Mouse (Mus musculus): ENCODE data around the gene Adgrb3. TPM values are rescaled to one million over a fixed set of nuclear protein-coding genes. Genes with fewer than 3 reads are reported as not detected.

Adgrb3 gene
- polyA plus RNA-seq, 1 experiment from 2014 or later: 0.89 TPM

DNA sequence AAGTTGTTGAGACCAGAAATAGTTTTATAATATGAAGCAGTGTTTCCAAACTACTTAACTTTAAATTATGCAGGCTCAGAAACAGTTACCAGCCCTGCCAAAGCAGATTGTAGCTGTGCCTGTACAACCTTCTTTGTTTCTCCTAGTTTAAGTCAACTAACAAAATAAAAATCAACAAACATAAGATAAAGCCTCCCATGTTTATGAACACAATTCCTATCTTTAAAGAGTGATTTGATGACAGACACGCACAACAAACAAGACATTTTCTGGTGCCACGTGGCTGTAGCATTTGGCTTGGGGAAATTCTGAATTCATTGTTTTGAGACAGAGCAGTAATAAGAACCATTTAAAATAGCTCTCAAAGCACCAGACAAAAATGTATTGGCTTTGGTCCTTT, 60.5 kb downstream of the Adgrb3 start:
- no peaks in the 10 kb centered on the region for H3K27me3 ChIP-seq (ENCODE audit: control insufficient read depth, insufficient read depth, low read length)
- no peak overlapping the region for H3K27ac ChIP-seq (ENCODE audit: low read depth, low read length)
- no peak overlapping the region for H3K9ac ChIP-seq (ENCODE audit: low read depth, low read length)
- no peaks in the 10 kb centered on the region for H3K36me3 ChIP-seq (ENCODE audit: control insufficient read depth, insufficient read depth, low read length)
- no peak overlapping the region for H3K4me2 ChIP-seq
- no peaks in the 10 kb centered on the region for H3K4me1 ChIP-seq (ENCODE audit: control insufficient read depth, insufficient read depth, low read length)
- H3K4me3 ChIP-seq (ENCODE audit: low read depth, low read length): no peak overlapping the region
- 62% methylated on average over 2 of the region's 2 CpGs for WGBS (ENCODE audit: insufficient replicate concordance)
- ATAC-seq (replicated peaks; ENCODE audit: insufficient number of reproducible peaks, low FRiP score, low TSS enrichment): no peak
- H3K9me3 ChIP-seq (replicated peaks; ENCODE audit: control insufficient read depth, low read length): no peaks in the 10 kb centered on the region

DNA sequence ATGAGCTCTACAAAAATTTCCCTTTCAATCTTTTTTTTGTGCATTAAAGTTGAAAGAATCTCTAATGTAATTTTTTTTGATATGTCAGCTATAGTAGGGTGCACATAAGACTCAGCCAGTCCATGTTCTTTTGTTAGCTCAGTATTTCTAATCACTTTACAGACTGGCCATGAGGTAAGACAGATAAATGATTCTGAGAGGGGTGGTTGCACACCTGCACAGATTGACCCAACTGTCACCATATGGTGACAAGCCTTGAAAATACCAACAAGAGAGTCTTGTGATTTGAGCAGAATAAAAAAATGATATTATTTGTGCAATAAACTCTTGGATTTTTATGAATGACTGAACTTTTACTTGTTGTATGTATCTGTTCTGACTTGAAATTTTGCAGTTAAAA, 74.2 kb downstream of the Adgrb3 start:
- no peak overlapping the region for H3K27ac ChIP-seq (ENCODE audit: low read depth, low read length)
- no peak for ATAC-seq (replicated peaks; ENCODE audit: insufficient number of reproducible peaks, low FRiP score, low TSS enrichment)
- no peak overlapping the region for H3K4me3 ChIP-seq (ENCODE audit: low read depth, low read length)
- H3K4me2 ChIP-seq: no peak overlapping the region
- no peak overlapping the region for H3K9ac ChIP-seq (ENCODE audit: low read depth, low read length)
- H3K27me3 ChIP-seq (ENCODE audit: control insufficient read depth, insufficient read depth, low read length): no peaks in the 10 kb centered on the region
- H3K9me3 ChIP-seq (replicated peaks; ENCODE audit: control insufficient read depth, low read length): no peaks in the 10 kb centered on the region
- H3K4me1 ChIP-seq (ENCODE audit: control insufficient read depth, insufficient read depth, low read length): no peaks in the 10 kb centered on the region
- no peaks in the 10 kb centered on the region for H3K36me3 ChIP-seq (ENCODE audit: control insufficient read depth, insufficient read depth, low read length)

DNA sequence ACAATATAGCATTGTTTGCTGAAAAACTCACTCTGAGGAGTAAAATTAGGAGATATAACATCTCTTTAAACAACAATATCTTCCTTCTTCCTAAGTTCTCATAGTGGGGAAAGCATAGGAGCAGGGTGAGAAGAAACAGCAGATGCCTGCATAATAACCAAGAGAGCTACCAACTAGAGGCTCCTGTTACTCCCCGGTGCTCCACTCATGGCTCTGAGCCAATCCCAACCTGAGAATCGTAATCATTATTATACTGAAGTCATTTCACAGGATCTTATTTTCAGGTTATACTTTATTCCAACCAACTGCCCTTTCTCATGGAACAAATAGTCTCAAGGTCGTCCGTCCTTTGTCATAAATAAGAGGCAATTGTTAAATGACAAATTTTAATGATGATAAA, 75.0 kb downstream of the Adgrb3 start:
- no peak overlapping the region for H3K4me3 ChIP-seq (ENCODE audit: low read depth, low read length)
- no peak overlapping the region for H3K4me2 ChIP-seq
- H3K27ac ChIP-seq (ENCODE audit: low read depth, low read length): no peak overlapping the region
- H3K27me3 ChIP-seq (ENCODE audit: control insufficient read depth, insufficient read depth, low read length): no peaks in the 10 kb centered on the region
- no peaks in the 10 kb centered on the region for H3K4me1 ChIP-seq (ENCODE audit: control insufficient read depth, insufficient read depth, low read length)
- WGBS (ENCODE audit: insufficient replicate concordance): 81% methylated on average over 4 of the region's 4 CpGs
- no peak overlapping the region for H3K9ac ChIP-seq (ENCODE audit: low read depth, low read length)
- H3K9me3 ChIP-seq (replicated peaks; ENCODE audit: control insufficient read depth, low read length): no peaks in the 10 kb centered on the region
- ATAC-seq (replicated peaks; ENCODE audit: insufficient number of reproducible peaks, low FRiP score, low TSS enrichment): no peak
- H3K36me3 ChIP-seq (ENCODE audit: control insufficient read depth, insufficient read depth, low read length): no peaks in the 10 kb centered on the region

DNA sequence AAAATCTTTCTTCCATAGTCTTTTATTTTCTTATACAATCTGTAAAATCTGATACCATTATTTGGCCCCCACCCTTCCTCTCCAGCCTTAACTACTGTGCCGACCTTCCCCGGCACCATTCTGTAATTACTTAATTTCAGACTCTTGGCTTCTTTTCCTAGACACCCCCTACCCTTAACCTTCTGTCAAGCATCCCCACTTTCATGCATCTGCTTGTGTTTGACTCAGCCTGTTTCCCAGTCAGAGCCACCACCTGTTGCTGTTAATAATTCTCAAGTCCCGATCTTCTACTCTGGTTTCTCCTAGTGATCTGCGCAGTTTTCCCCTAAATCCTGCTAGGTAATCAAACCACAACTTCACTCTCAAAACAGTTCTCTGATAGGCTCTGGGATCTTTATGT, 83.9 kb downstream of the Adgrb3 start:
- Histone ChIP-seq H3K4me3 (ENCODE audit: low read depth, low read length) (no peak overlapping the region), H3K27ac (ENCODE audit: low read depth, low read length) (no peak overlapping the region), H3K4me1 (ENCODE audit: control insufficient read depth, insufficient read depth, low read length) (no peaks in the 10 kb centered on the region), H3K9ac (ENCODE audit: low read depth, low read length) (no peak overlapping the region), H3K9me3 (replicated peaks; ENCODE audit: control insufficient read depth, low read length) (no peaks in the 10 kb centered on the region), H3K27me3 (ENCODE audit: control insufficient read depth, insufficient read depth, low read length) (no peaks in the 10 kb centered on the region), H3K4me2 (no peak overlapping the region), H3K36me3 (ENCODE audit: control insufficient read depth, insufficient read depth, low read length) (no peaks in the 10 kb centered on the region)
- 89% methylated on average over 4 of the region's 4 CpGs for WGBS (ENCODE audit: insufficient replicate concordance)
- no peak for ATAC-seq (replicated peaks; ENCODE audit: insufficient number of reproducible peaks, low FRiP score, low TSS enrichment)

DNA sequence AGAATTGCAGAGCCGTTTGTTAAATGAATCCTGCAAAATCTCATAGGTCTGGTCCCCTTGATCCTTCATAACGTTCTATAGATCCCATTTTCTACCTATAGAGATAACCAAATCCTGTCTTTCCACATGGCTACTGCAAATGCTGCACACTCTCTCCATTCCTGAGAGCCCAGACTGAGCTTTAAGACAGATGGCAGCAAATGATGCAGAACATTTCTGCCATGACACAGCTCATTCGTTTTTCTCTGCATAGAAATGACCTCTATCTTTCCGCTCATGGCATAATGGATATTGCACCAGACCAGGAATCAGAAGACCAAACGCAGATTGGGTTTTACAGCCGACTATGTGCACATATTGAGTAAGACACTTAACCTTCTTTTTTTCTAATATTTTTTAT, 84.8 kb downstream of the Adgrb3 start:
- WGBS (ENCODE audit: insufficient replicate concordance): 75% methylated on average over 6 of the region's 6 CpGs
- no peak overlapping the region for H3K4me2 ChIP-seq
- ATAC-seq (replicated peaks; ENCODE audit: insufficient number of reproducible peaks, low FRiP score, low TSS enrichment): no peak
- no peaks in the 10 kb centered on the region for H3K36me3 ChIP-seq (ENCODE audit: control insufficient read depth, insufficient read depth, low read length)
- H3K27me3 ChIP-seq (ENCODE audit: control insufficient read depth, insufficient read depth, low read length): no peaks in the 10 kb centered on the region
- no peaks in the 10 kb centered on the region for H3K9me3 ChIP-seq (replicated peaks; ENCODE audit: control insufficient read depth, low read length)
- H3K4me1 ChIP-seq (ENCODE audit: control insufficient read depth, insufficient read depth, low read length): no peaks in the 10 kb centered on the region
- H3K27ac ChIP-seq (ENCODE audit: low read depth, low read length): no peak overlapping the region
- H3K9ac ChIP-seq (ENCODE audit: low read depth, low read length): no peak overlapping the region
- no peak overlapping the region for H3K4me3 ChIP-seq (ENCODE audit: low read depth, low read length)

DNA sequence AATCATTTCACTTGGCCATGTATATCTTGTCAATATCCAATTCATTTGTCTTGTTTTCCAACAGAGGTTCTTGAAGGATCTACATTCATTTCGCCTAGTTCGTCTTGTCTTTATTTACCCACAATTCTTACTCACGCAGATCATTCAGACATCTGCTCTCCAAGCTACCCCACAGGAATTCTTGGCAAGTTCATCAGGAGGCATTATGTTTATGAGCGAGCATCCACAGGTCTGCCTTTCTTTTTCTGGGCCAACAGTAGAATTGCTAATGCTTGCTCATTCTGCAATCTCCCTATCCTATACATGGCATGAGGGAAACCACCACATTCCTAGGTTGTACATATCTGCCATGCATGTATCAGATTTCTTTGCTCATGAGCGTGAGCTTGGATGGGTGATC, 99.7 kb downstream of the Adgrb3 start:
- no peaks in the 10 kb centered on the region for H3K4me1 ChIP-seq (ENCODE audit: control insufficient read depth, insufficient read depth, low read length)
- H3K36me3 ChIP-seq (ENCODE audit: control insufficient read depth, insufficient read depth, low read length): no peaks in the 10 kb centered on the region
- H3K27me3 ChIP-seq (ENCODE audit: control insufficient read depth, insufficient read depth, low read length): no peaks in the 10 kb centered on the region
- WGBS (ENCODE audit: insufficient replicate concordance): 85% methylated on average over 5 of the region's 5 CpGs
- no peak for ATAC-seq (replicated peaks; ENCODE audit: insufficient number of reproducible peaks, low FRiP score, low TSS enrichment)
- no peak overlapping the region for H3K4me2 ChIP-seq
- H3K4me3 ChIP-seq (ENCODE audit: low read depth, low read length): no peak overlapping the region
- H3K27ac ChIP-seq (ENCODE audit: low read depth, low read length): no peak overlapping the region
- H3K9ac ChIP-seq (ENCODE audit: low read depth, low read length): no peak overlapping the region
- no peaks in the 10 kb centered on the region for H3K9me3 ChIP-seq (replicated peaks; ENCODE audit: control insufficient read depth, low read length)

DNA sequence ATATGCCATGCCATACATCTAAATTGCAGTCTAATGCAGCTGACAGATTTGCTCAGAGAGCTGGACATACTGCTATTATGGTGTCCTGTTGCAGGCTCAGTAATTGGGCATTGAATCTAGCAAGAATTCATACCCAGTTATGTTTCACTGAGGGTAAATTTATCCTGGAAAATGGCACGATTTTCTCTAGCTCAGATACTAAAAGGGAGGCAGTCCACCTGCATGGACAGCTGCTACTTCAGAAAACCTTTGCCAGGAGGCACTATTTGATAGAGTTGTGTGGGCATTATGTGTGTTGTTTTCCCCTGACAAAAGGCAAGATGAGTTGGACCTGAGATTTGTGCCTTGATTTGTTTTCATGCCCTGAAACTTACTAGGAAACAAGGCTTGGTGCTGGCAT, 118.0 kb downstream of the Adgrb3 start:
- Histone ChIP-seq H3K27me3 (ENCODE audit: control insufficient read depth, insufficient read depth, low read length) (no peaks in the 10 kb centered on the region), H3K27ac (ENCODE audit: low read depth, low read length) (no peak overlapping the region), H3K4me1 (ENCODE audit: control insufficient read depth, insufficient read depth, low read length) (no peaks in the 10 kb centered on the region), H3K4me3 (ENCODE audit: low read depth, low read length) (no peak overlapping the region), H3K9me3 (replicated peaks; ENCODE audit: control insufficient read depth, low read length) (no peaks in the 10 kb centered on the region), H3K36me3 (ENCODE audit: control insufficient read depth, insufficient read depth, low read length) (no peaks in the 10 kb centered on the region), H3K9ac (ENCODE audit: low read depth, low read length) (no peak overlapping the region), H3K4me2 (no peak overlapping the region)
- 28% methylated on average over 1 of the region's 1 CpGs for WGBS (ENCODE audit: insufficient replicate concordance)
- no peak for ATAC-seq (replicated peaks; ENCODE audit: insufficient number of reproducible peaks, low FRiP score, low TSS enrichment)

DNA sequence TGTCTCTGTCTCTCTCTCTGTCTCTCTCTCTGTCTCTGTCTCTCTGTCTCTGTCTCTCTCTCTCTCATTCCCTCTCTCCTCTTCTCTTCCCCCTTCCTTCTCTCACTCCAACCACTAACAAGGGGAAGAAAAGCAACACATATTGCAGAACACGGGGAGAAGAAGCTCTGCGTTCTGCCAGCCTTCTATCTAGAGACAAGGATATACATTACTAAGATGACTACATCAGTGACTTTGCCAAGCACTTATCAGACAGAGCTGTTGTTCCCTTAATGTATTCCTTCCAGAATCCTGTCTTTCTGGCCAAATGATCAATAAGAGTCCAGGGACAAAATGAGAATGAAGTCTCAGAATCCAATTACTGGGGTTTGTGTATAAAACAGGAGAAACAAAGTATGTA, 123.2 kb downstream of the Adgrb3 start:
- Histone ChIP-seq H3K4me2 (no peak overlapping the region), H3K9ac (ENCODE audit: low read depth, low read length) (no peak overlapping the region), H3K27ac (ENCODE audit: low read depth, low read length) (no peak overlapping the region), H3K36me3 (ENCODE audit: control insufficient read depth, insufficient read depth, low read length) (no peaks in the 10 kb centered on the region), H3K27me3 (ENCODE audit: control insufficient read depth, insufficient read depth, low read length) (no peaks in the 10 kb centered on the region), H3K9me3 (replicated peaks; ENCODE audit: control insufficient read depth, low read length) (no peaks in the 10 kb centered on the region), H3K4me1 (ENCODE audit: control insufficient read depth, insufficient read depth, low read length) (no peaks in the 10 kb centered on the region), H3K4me3 (ENCODE audit: low read depth, low read length) (no peak overlapping the region)
- 68% methylated on average over 2 of the region's 2 CpGs for WGBS (ENCODE audit: insufficient replicate concordance)
- ATAC-seq (replicated peaks; ENCODE audit: insufficient number of reproducible peaks, low FRiP score, low TSS enrichment): no peak

DNA sequence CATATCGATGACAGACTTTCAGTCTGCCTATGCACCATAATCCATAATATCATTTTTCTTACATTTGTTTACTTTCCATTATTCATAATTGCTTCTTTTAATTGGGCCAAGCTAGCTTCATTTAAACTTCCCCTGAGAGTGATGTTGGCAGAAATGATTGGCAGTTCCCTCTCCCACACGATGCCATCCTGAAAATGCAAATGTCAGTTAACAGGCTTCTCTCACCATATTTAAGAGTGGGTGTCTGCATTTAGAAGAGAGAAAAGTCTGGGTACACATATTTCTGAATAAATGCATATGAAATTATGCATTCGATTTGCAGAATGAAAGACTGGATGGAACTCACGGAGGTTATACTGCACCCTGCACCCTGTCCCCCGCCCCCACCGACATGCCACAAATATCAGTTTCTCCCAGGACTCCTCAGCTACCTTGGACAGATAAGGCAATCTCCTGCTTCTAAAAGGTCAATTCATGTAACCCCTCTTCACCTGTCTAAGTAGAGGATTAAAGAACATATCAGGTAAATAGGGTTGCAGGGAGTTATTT, 130.7 kb downstream of the Adgrb3 start:
- 78% methylated on average over 6 of the region's 6 CpGs for WGBS (ENCODE audit: insufficient replicate concordance)

More for the DNA sequence above, 130.7 kb downstream of the Adgrb3 start:
- Histone ChIP-seq H3K36me3 (ENCODE audit: control insufficient read depth, insufficient read depth, low read length) (no peaks in the 10 kb centered on the region), H3K27me3 (ENCODE audit: control insufficient read depth, insufficient read depth, low read length) (no peaks in the 10 kb centered on the region), H3K27ac (ENCODE audit: low read depth, low read length) (no peak overlapping the region), H3K4me3 (ENCODE audit: low read depth, low read length) (no peak overlapping the region), H3K4me2 (no peak overlapping the region), H3K9ac (ENCODE audit: low read depth, low read length) (no peak overlapping the region), H3K9me3 (replicated peaks; ENCODE audit: control insufficient read depth, low read length) (no peaks in the 10 kb centered on the region), H3K4me1 (ENCODE audit: control insufficient read depth, insufficient read depth, low read length) (no peaks in the 10 kb centered on the region)
- no peak for ATAC-seq (replicated peaks; ENCODE audit: insufficient number of reproducible peaks, low FRiP score, low TSS enrichment)

Measured in heart, embryonic 11.5 days (tissue).